Mouse (Mus musculus) liver, embryonic 16.5 days (tissue): ENCODE measurements around the gene Eng. TPM values are rescaled to one million over a fixed set of nuclear protein-coding genes. Genes with fewer than 3 reads are reported as not detected.

Experiments used
- ATAC-seq: fragments of 200-750 bp; cut with Nextera tagmentation; 2 replicates; pipeline ENCODE4 v1.8.0; 2017; ENCODE audit warnings: low read depth, mild to moderate bottlenecking, moderate number of reproducible peaks, moderate library complexity
- H3K27ac ChIP-seq: fragments of 300-500 bp; sonication (generic); 2 replicates; pipeline ENCODE4 v1.5.1; 2014; ENCODE audit warnings: mild to moderate bottlenecking, low read length
- H3K27me3 ChIP-seq: fragments of 300-500 bp; sonication (generic); 2 replicates; pipeline ENCODE4 v1.6.1; 2014; ENCODE audit warnings: low read depth, low read length, mixed read lengths; ENCODE audit not compliant: control insufficient read depth, insufficient read depth
- H3K36me3 ChIP-seq: fragments of 300-500 bp; sonication (generic); 2 replicates; pipeline ENCODE4 v1.6.1; 2014; ENCODE audit warnings: mild to moderate bottlenecking; ENCODE audit not compliant: control insufficient read depth, insufficient read depth
- H3K4me1 ChIP-seq: fragments of 300-500 bp; sonication (generic); 2 replicates; pipeline ENCODE4 v1.6.1; 2014; ENCODE audit warnings: low read depth, low read length, mixed read lengths; ENCODE audit not compliant: control insufficient read depth
- H3K4me2 ChIP-seq: fragments of 300-500 bp; sonication (generic); 2 replicates; pipeline ENCODE4 v1.6.1; 2014; ENCODE audit warnings: low read depth, low read length, mixed read lengths
- H3K4me3 ChIP-seq: fragments of 300-500 bp; sonication (generic); 2 replicates; pipeline ENCODE4 v1.5.1; 2014; ENCODE audit warnings: low read depth, mild to moderate bottlenecking, low read length
- H3K9ac ChIP-seq: fragments of 300-500 bp; sonication (generic); 2 replicates; pipeline ENCODE4 v1.6.1; 2014; ENCODE audit warnings: low read depth, low read length
- H3K9me3 ChIP-seq: fragments of 300-500 bp; sonication (generic); replicated peaks from 2 replicates; pipeline ENCODE4 v1.6.1; 2016; ENCODE audit warnings: low read length; ENCODE audit not compliant: control insufficient read depth
- WGBS: fragments of 180-500 bp; shearing (Covaris S2); extraction: QIAGEN DNeasy Blood & Tissue Kit; methylation state at CpG from one replicate; pipeline ENCODE4 v1.1.7; 2014; ENCODE audit not compliant: insufficient replicate concordance; 5-methylcytosine and 5-hydroxymethylcytosine counted together
- polyA plus RNA-seq: library from polyadenylated mRNA; unstranded; fragments of >200 nt; fragmentation: Nextera tagmentation; extraction: Ambion mirVana; gene quantifications from 2 replicates; pipeline ENCODE4 v1.2.1, GENCODE M21; 2015

Gene Eng
- polyA plus RNA-seq, 1 experiment from 2014 or later = 29.3 TPM

DNA sequence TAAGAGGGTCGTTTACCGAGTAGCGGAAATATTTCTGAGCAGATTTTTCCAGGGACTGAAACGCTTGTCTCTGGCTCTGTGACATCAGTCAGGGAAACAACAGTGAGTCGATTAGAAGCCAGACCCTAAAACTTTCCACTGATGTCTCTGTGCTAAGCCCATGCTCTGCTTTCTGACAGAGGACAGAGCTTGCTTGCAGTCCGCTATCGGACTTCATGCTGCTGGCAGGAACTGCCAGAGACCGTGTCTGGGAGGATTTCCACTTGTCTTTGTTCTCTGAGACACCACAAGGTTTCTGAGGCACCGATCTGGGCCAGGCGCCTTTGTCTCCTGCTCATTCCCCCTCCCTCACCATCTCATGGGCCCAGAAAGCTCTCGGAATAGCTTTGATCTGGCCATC is 21.4 kb downstream of the Eng start:
- WGBS = 65% methylated on average over 11 of the region's 11 CpGs
- ATAC-seq = no peak
- H3K36me3 ChIP-seq = no peaks in the 10 kb centered on the region

GRCm38 (mm10) chr2:32668176-32668575 is 21.8 kb downstream of the Eng start:
- Histone ChIP-seq H3K27me3 (no peaks in the 10 kb centered on the region), H3K9me3 (no peaks in the 10 kb centered on the region), H3K4me3 (no peak overlapping the region), H3K4me2 (no peak overlapping the region), H3K4me1 (peaks cover 11% of the 10 kb centered on the region), H3K36me3 (no peaks in the 10 kb centered on the region), H3K9ac (no peak overlapping the region), H3K27ac (no peak overlapping the region)
- WGBS = 75% methylated on average over 7 of the region's 7 CpGs
- no peak for ATAC-seq

More for the DNA sequence above, 21.4 kb downstream of the Eng start:
- Histone ChIP-seq H3K9ac (no peak overlapping the region), H3K4me1 (peaks cover 7% of the 10 kb centered on the region), H3K27me3 (no peaks in the 10 kb centered on the region), H3K4me3 (no peak overlapping the region), H3K27ac (no peak overlapping the region), H3K4me2 (no peak overlapping the region), H3K9me3 (no peaks in the 10 kb centered on the region)

DNA sequence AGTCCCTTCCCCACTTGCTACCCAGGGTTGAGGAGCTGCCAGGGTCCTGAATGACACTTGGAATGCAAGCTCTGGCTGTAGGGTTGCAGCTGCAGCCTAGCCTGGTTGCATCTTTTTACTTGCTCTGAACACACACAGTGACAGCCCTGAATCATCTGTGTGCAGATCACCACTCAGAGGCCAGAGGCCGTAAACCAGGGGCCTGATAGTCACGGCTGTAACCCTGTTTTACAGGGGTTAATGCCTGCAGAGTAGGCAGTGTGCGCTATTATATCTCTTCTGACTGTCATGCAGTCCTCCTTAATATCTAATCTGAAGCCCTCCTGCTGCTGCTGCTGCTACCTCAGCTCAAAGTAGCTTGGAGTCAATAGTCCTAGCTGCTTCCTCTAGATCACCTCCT is 23.5 kb downstream of the Eng start:
- Histone ChIP-seq H3K9ac (no peak overlapping the region), H3K9me3 (no peaks in the 10 kb centered on the region), H3K27me3 (no peaks in the 10 kb centered on the region), H3K36me3 (no peaks in the 10 kb centered on the region), H3K4me1 (peaks cover 17% of the 10 kb centered on the region), H3K27ac (no peak overlapping the region), H3K4me3 (no peak overlapping the region), H3K4me2 (no peak overlapping the region)
- ATAC-seq = peak; percentile 33; the same call in 1 of the 2 replicates
- WGBS = 27% methylated on average over 3 of the region's 3 CpGs

DNA sequence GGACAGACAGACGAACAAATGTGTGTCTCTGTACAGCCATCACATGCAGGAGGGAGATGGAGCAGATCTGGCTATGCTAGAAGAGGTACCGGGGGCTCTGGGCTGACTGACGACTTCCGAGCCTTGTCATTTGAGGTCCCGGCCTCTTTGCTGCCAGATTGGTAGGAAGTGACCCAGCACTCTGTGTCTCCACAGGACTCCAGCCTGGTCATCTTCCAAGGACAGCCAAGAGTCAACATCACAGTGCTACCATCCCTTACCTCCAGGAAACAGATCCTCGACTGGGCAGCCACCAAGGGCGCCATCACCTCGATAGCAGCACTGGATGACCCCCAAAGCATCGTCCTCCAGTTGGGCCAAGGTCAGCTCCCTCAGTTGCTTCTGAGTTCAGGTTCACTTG is 24.8 kb downstream of the Eng start:
- H3K9me3 ChIP-seq = no peaks in the 10 kb centered on the region
- no peak overlapping the region for H3K4me2 ChIP-seq
- H3K9ac ChIP-seq = no peak overlapping the region
- WGBS = 76% methylated on average over 9 of the region's 9 CpGs
- H3K4me3 ChIP-seq = no peak overlapping the region
- no peak overlapping the region for H3K27ac ChIP-seq
- ATAC-seq = no peak
- peaks cover 11% of the 10 kb centered on the region for H3K4me1 ChIP-seq
- no peaks in the 10 kb centered on the region for H3K36me3 ChIP-seq
- no peaks in the 10 kb centered on the region for H3K27me3 ChIP-seq

DNA sequence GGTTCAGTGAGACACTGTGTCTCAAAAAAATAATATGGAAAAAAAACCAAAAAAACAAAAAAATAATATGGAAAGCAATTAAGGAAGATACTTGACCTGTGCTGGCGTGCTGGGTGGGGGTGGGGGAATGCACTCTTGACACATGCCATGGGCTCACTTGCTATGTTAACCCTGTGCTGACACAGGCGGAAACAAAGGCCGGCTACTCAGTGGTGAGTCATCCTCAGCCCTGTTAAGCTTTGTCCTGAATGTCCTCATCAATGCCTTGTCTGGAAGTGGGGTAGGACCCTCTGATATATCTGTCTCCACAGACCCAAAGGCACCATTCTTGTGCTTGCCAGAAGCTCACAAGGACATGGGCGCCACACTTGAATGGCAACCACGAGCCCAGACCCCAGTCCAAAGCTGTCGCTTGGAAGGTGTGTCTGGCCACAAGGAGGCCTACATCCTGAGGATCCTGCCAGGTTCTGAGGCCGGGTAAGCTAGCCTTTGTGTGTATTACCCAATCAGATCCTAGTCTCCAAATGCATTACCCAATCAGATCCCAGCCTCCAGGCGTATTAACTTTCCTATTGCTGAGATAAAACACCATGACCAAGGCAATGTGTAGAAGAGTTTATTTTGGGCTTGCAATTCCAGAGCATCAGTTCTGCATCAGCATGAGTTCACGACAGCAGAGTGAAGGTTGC is 25.7 kb downstream of the Eng start:
- Histone ChIP-seq H3K4me3 (no peak overlapping the region), H3K36me3 (no peaks in the 10 kb centered on the region), H3K9me3 (no peaks in the 10 kb centered on the region), H3K27me3 (no peaks in the 10 kb centered on the region), H3K4me2 (no peak overlapping the region), H3K4me1 (peaks cover 11% of the 10 kb centered on the region), H3K27ac (no peak overlapping the region), H3K9ac (no peak overlapping the region)
- 64% methylated on average over 9 of the region's 9 CpGs for WGBS
- no peak for ATAC-seq

GRCm38 (mm10) chr2:32673176-32673917 is 27.0 kb downstream of the Eng start:
- no peaks in the 10 kb centered on the region for H3K36me3 ChIP-seq
- peak; percentile 68 for ATAC-seq
- no peak overlapping the region for H3K4me3 ChIP-seq
- H3K27me3 ChIP-seq = no peaks in the 10 kb centered on the region
- H3K4me2 ChIP-seq = no peak overlapping the region
- H3K9me3 ChIP-seq = no peaks in the 10 kb centered on the region
- peaks cover 11% of the 10 kb centered on the region for H3K4me1 ChIP-seq
- no peak overlapping the region for H3K27ac ChIP-seq
- H3K9ac ChIP-seq = no peak overlapping the region
- 49% methylated on average over 16 of the region's 16 CpGs for WGBS

DNA sequence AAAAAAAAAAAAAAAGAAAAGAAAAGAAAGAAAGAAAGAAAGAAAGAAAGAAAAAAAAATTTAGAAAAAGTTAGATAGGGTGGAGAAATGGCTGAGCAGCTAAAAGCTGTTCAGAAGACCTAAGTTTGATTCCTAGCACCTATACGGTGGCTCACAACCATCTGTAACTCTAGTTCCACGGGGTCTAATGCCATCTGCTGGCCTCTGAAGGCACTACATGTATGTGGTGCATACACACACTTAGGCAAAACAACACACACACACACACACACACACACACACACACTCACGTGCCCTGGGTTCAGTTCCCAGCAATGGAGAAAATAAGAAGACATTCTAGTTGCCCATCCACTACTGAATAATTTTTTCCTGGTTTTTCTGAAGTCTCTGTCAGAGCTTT is 30.4 kb downstream of the Eng start:
- Histone ChIP-seq H3K36me3 (no peaks in the 10 kb centered on the region), H3K27me3 (no peaks in the 10 kb centered on the region), H3K4me3 (no peak overlapping the region), H3K4me1 (peaks cover 11% of the 10 kb centered on the region), H3K9me3 (no peaks in the 10 kb centered on the region), H3K27ac (no peak overlapping the region), H3K4me2 (no peak overlapping the region), H3K9ac (no peak overlapping the region)
- no peak for ATAC-seq
- 77% methylated on average over 3 of the region's 3 CpGs for WGBS

- 79% methylated on average over 7 of the region's 7 CpGs for WGBS
- H3K4me2 ChIP-seq = no peak overlapping the region
- H3K27ac ChIP-seq = no peak overlapping the region
- no peak overlapping the region for H3K9ac ChIP-seq
- ATAC-seq = no peak
- peaks cover 11% of the 10 kb centered on the region for H3K4me1 ChIP-seq
- H3K4me3 ChIP-seq = no peak overlapping the region
- H3K36me3 ChIP-seq = 0 out of 2 replicates have a peak, but pooled peaks cover 1% of the 10 kb centered on the region
- H3K9me3 ChIP-seq = no peaks in the 10 kb centered on the region
- H3K27me3 ChIP-seq = no peaks in the 10 kb centered on the region
These were observed 31.3 kb downstream of the Eng start for GRCm38 (mm10) chr2:32677683-32678082.

DNA sequence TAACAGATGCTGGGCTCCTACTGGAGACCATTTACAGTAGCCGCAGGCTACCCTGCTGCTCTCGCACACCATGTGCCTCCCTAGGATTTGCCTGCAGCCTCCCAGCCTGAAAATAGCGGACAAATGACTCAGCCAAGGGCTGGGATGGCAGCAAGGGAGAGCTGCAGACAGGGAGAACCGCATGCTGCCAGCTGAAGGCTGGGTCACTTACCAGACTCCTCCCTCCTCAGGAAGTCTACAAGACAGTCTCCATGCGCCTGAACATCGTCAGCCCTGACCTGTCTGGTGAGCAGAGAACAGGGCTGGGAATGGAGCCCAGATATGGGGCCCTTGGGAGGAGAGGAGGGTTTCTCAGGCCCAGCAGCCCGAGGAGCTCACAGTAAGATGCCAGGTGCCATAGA is 33.7 kb downstream of the Eng start:
- Histone ChIP-seq H3K4me3 (no peak overlapping the region), H3K27ac (no peak overlapping the region), H3K9me3 (no peaks in the 10 kb centered on the region), H3K9ac (no peak overlapping the region), H3K4me1 (no peaks in the 10 kb centered on the region), H3K4me2 (no peak overlapping the region), H3K36me3 (peaks cover 8% of the 10 kb centered on the region), H3K27me3 (no peaks in the 10 kb centered on the region)
- ATAC-seq = no peak
- WGBS = 50% methylated on average over 7 of the region's 7 CpGs
